Mouse (Mus musculus) intestine, embryonic 14.5 days (tissue): ENCODE data around the gene Ephb2. TPM values are rescaled to one million over a fixed set of nuclear protein-coding genes. Genes with fewer than 3 reads are reported as not detected.

Experiments used
- ATAC-seq: fragments of 200-750 bp; cut with Nextera tagmentation; replicated peaks from 2 replicates; pipeline ENCODE4 v1.8.0; 2017; ENCODE audit warnings: low read depth, moderate number of reproducible peaks, moderate TSS enrichment, moderate library complexity; ENCODE audit not compliant: low FRiP score, low TSS enrichment
- DNase-seq: peaks from one replicate; pipeline ENCODE4 v3.0.0-alpha.2; 2018; ENCODE audit warnings: low spot score
- H3K27ac ChIP-seq: fragments of 300-500 bp; sonication (generic); 2 replicates; pipeline ENCODE4 v1.5.1; 2014; ENCODE audit warnings: low read depth, mild to moderate bottlenecking, control low read depth
- H3K27me3 ChIP-seq: fragments of 300-500 bp; sonication (generic); replicated peaks from 2 replicates; pipeline ENCODE4 v1.6.1; 2014; ENCODE audit warnings: low read length, control low read depth; ENCODE audit not compliant: control insufficient read depth, insufficient read depth
- H3K36me3 ChIP-seq: fragments of 300-500 bp; sonication (generic); 2 replicates; pipeline ENCODE4 v1.6.1; 2014; ENCODE audit warnings: low read length, control low read depth; ENCODE audit not compliant: control insufficient read depth, insufficient read depth
- H3K4me1 ChIP-seq: fragments of 300-500 bp; sonication (generic); replicated peaks from 2 replicates; pipeline ENCODE4 v1.6.1; 2014; ENCODE audit warnings: low read length, control low read depth, mixed read lengths; ENCODE audit not compliant: control insufficient read depth, insufficient read depth
- H3K4me2 ChIP-seq: fragments of 300-500 bp; sonication (generic); 2 replicates; pipeline ENCODE4 v1.6.1; 2014; ENCODE audit warnings: low read length
- H3K4me3 ChIP-seq: fragments of 300-500 bp; sonication (generic); 2 replicates; pipeline ENCODE4 v1.5.1; 2014; ENCODE audit warnings: low read depth, low read length, control low read depth, mixed read lengths
- H3K9ac ChIP-seq: fragments of 300-500 bp; sonication (generic); 2 replicates; pipeline ENCODE4 v1.6.1; 2014; ENCODE audit warnings: mild to moderate bottlenecking, low read length
- H3K9me3 ChIP-seq: fragments of 300-500 bp; sonication (generic); 2 replicates; pipeline ENCODE4 v1.6.1; 2016; ENCODE audit warnings: low read length, control low read depth; ENCODE audit not compliant: control insufficient read depth
- WGBS: fragments of 180-500 bp; shearing (Covaris S2); extraction: QIAGEN DNeasy Blood & Tissue Kit; methylation state at CpG from one replicate; pipeline ENCODE4 v1.1.7; 2014; 5-methylcytosine and 5-hydroxymethylcytosine counted together
- polyA plus RNA-seq: library from polyadenylated mRNA; unstranded; fragments of >200 nt; fragmentation: Nextera tagmentation; extraction: Ambion mirVana; gene quantifications from 2 replicates; pipeline ENCODE4 v1.2.1, GENCODE M21; 2014

The Ephb2 gene
- polyA plus RNA-seq, 1 experiment from 2014 or later = 11.4 TPM

DNA sequence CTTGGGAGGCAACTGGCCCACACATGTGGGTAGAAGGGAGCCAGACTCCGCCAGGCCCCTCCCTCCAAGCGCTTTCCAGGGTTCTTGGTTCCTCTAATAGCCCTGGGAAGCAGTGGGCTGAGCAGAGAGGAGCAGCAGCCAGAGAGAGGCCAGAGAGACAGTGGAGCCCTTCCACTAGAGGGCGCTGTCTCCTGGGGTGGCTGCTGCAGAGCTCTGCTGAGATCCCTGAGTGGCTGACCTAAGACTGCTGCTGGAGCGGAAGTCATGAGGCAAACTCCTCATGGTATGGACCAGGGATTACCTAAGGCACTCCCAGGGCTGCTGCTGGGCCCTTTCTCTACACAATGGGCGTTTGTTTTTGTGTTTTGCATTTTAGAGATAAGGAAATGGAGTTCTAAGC is 20.4 kb downstream of the Ephb2 start:
- Histone ChIP-seq H3K9me3 (no peaks in the 10 kb centered on the region), H3K36me3 (no peaks in the 10 kb centered on the region), H3K27me3 (no peaks in the 10 kb centered on the region), H3K9ac (no peak overlapping the region), H3K27ac (no peak overlapping the region), H3K4me3 (no peak overlapping the region), H3K4me2 (no peak overlapping the region), H3K4me1 (peaks cover 16% of the 10 kb centered on the region)
- WGBS = 72% methylated on average over 5 of the region's 5 CpGs
- ATAC-seq (no peak), DNase-seq (no peak)

DNA sequence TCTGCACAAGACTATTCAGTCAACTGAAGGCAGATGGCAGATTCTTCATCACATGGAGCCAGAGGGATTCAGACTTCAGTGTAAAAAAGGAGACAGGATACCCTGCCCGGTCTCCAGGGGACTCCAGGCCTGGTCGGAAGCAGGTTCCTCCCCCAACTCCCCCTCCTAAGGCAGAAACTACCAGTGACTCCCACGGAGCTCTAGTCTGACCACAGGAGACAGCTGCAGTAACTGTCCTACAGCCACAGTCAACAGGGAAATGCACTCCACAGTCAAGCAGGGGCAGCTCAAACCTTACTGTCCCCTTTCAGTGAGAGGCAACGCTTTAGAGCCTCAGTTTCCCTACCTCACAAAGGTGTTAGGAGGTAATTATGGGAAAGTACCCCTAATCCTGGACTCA is 23.2 kb downstream of the Ephb2 start:
- WGBS = 63% methylated on average over 4 of the region's 4 CpGs
- Histone ChIP-seq H3K4me1 (peaks cover 20% of the 10 kb centered on the region), H3K4me3 (no peak overlapping the region), H3K9ac (no peak overlapping the region), H3K9me3 (no peaks in the 10 kb centered on the region), H3K4me2 (no peak overlapping the region), H3K27ac (no peak overlapping the region), H3K36me3 (no peaks in the 10 kb centered on the region), H3K27me3 (no peaks in the 10 kb centered on the region)
- no peak for DNase-seq
- ATAC-seq = no peak

DNA sequence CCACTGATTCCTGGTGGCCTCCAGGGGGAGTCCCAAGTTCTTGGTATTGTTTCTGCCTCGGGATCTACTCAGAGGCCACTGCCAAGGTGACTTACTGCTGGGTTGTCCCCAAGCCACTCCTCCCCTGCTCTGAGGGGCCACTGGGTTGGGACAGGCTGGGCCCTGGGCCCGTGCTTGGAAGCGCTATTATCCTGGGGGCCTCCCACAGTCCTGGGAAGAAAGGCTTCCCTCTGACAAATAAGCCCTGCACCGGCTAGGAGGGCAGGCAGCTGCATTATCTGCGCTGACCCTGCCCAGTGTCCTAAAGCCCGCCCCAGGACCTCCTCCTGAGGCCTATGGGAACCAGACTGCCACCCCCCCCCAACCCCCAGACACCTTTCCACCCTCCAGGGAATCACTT is 24.2 kb downstream of the Ephb2 start:
- H3K9me3 ChIP-seq = no peaks in the 10 kb centered on the region
- H3K9ac ChIP-seq = no peak overlapping the region
- no peak overlapping the region for H3K27ac ChIP-seq
- no peak for ATAC-seq
- H3K4me3 ChIP-seq = no peak overlapping the region
- WGBS = 43% methylated on average over 6 of the region's 6 CpGs
- peaks cover 21% of the 10 kb centered on the region for H3K4me1 ChIP-seq
- no peaks in the 10 kb centered on the region for H3K36me3 ChIP-seq
- DNase-seq = no peak
- no peak overlapping the region for H3K4me2 ChIP-seq
- no peaks in the 10 kb centered on the region for H3K27me3 ChIP-seq

DNA sequence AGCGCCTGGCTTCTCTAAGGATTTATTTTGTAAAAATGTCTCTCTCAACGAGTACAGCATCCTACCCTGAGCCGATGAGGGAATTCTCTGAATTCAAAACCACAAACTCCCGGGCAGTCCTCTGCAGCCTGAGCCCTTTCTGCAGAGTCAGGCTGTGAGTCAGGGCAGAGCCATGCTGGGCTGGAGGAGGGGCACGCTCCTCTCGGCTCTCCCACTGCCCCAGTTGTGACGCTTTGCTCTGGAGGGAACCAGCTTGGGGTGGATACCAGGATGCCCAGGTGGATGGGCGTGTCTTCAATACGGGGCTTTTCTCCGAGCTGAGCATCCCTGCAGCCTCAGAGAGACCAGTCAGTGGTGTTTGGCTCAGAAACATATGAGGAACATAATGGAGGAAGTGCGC is 27.3 kb downstream of the Ephb2 start:
- DNase-seq (no peak), ATAC-seq (no peak)
- Histone ChIP-seq H3K27me3 (no peaks in the 10 kb centered on the region), H3K36me3 (no peaks in the 10 kb centered on the region), H3K9me3 (no peaks in the 10 kb centered on the region), H3K4me3 (no peak overlapping the region), H3K27ac (no peak overlapping the region), H3K9ac (no peak overlapping the region), H3K4me1 (peaks cover 25% of the 10 kb centered on the region), H3K4me2 (no peak overlapping the region)
- WGBS = 26% methylated on average over 11 of the region's 11 CpGs

DNA sequence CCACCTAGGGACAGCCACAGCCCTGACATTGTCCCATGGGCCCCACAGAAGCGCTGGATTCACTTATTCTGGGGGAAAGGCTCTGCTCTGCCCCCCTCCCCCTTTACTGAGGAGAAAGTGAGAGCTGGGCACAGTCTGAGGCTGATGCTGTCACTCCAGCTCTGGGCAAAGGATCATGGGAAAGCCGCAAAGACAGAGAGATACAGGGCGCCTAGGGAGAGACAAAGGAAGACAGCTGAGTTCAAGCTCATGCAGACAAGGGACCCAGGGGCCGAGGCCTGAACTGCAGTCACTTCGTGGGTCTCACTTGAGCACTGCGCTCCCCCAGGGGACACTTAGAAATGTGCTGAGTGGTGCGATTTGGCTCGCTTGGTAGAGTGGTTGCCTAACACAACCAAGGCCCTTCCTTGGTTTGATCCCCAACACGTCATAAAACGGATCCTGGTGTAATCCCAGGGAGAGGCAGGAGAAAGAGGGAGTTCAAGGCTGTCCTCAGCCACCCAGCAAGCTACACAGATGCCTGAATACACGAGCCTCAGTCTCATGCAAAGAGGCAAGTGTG is 28.3 kb downstream of the Ephb2 start:
- H3K4me2 ChIP-seq = no peak overlapping the region
- 70% methylated on average over 11 of the region's 11 CpGs for WGBS
- no peak overlapping the region for H3K27ac ChIP-seq
- H3K27me3 ChIP-seq = no peaks in the 10 kb centered on the region
- H3K4me3 ChIP-seq = no peak overlapping the region
- H3K9ac ChIP-seq = no peak overlapping the region
- ATAC-seq (no peak), DNase-seq (no peak)
- peaks cover 27% of the 10 kb centered on the region for H3K4me1 ChIP-seq
- H3K36me3 ChIP-seq = no peaks in the 10 kb centered on the region
- no peaks in the 10 kb centered on the region for H3K9me3 ChIP-seq

DNA sequence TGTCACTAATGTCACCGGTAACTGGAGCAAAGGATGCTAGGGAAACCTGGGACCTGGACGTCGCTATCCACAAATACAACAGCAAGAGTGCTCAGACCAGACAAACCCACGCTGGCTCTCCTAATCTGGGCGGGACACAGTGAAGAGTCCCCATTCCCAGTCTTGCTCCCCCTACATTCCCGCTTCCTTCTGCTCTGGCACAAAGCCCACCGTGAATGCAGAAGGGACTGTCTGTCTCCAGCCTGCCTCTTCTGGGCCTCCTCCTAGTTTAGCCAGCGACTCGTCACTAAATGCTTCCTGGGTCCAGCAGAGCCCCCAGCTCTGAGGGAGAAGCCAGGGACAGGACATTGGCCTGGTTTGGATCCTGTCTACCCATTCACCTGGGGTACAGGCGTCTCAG is 29.5 kb downstream of the Ephb2 start:
- ATAC-seq (no peak), DNase-seq (no peak)
- Histone ChIP-seq H3K27ac (no peak overlapping the region), H3K9ac (no peak overlapping the region), H3K4me3 (no peak overlapping the region), H3K36me3 (no peaks in the 10 kb centered on the region), H3K4me2 (no peak overlapping the region), H3K4me1 (peaks cover 33% of the 10 kb centered on the region), H3K27me3 (no peaks in the 10 kb centered on the region), H3K9me3 (no peaks in the 10 kb centered on the region)
- 50% methylated on average over 10 of the region's 10 CpGs for WGBS

DNA sequence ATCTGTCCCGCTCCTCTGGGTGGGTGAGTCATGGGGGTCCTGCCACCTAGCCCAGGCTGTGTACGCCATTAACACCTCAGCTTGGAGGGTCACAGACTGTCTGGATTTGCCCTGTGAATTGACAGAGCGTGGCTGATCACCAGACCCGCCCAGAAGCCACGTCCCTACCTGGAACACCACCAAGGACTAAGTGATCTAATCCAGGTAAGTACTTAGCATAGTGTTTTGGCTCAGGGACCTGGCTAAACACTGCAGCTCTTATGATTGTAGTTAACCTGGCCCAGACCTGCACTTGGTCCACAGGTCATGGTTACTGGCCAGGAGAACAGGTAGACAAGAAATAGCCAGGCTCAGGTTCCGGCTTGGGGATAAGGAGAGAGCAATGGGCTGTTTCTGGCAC is 31.4 kb downstream of the Ephb2 start:
- H3K4me3 ChIP-seq = no peak overlapping the region
- H3K27ac ChIP-seq = no peak overlapping the region
- H3K4me2 ChIP-seq = no peak overlapping the region
- DNase-seq (no peak), ATAC-seq (no peak)
- H3K4me1 ChIP-seq = peaks cover 49% of the 10 kb centered on the region
- H3K36me3 ChIP-seq = no peaks in the 10 kb centered on the region
- no peaks in the 10 kb centered on the region for H3K9me3 ChIP-seq
- H3K9ac ChIP-seq = no peak overlapping the region
- H3K27me3 ChIP-seq = no peaks in the 10 kb centered on the region
- WGBS = 92% methylated on average over 6 of the region's 6 CpGs

DNA sequence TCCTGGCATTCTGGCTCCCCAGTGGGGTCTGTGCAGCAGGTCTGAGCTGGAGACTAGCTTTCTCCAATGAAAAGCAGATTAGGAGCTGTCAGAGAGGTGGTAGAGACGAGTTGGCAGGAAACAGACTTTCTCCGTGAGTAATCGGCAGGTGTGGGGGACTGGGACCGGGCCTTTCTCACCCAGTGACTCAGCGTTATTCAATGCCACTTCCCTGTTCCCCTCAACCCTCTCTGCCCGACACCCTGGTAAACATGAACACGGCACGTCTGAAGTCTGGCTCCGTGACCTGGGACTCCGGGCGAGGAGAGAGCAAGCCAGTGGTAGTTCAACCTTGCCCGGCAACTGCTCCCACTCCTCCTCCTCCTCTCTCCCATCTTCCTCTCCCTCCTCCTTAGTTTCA is 33.3 kb downstream of the Ephb2 start:
- Histone ChIP-seq H3K4me2 (no peak overlapping the region), H3K9me3 (no peaks in the 10 kb centered on the region), H3K4me1 (peaks cover 49% of the 10 kb centered on the region), H3K27ac (0 out of 2 replicates have a peak overlapping the region, but pooled peaks have one; percentile 23), H3K36me3 (no peaks in the 10 kb centered on the region), H3K4me3 (no peak overlapping the region), H3K9ac (no peak overlapping the region), H3K27me3 (no peaks in the 10 kb centered on the region)
- DNase-seq = no peak
- no peak for ATAC-seq
- WGBS = 44% methylated on average over 12 of the region's 12 CpGs

DNA sequence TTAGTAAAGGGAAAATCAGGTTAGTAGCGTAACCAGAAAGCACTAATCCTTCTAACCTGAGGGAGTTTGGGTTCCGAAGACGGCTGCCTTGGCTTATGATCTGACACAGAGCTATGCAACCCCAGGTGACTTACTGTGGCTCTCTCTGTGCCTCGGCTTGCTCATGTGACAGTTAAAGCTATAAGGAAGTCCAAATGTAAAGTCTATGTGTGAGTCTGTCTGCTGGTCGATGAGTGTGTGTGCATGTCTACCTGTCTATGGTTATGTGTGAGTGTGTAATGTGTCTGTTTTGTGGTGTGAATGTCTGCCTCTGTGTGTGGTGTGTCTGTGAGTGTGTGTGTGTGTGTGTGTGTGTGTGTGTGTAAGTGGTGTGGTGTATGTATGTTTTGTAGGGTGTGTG is 33.8 kb downstream of the Ephb2 start:
- no peak overlapping the region for H3K4me2 ChIP-seq
- no peaks in the 10 kb centered on the region for H3K36me3 ChIP-seq
- H3K4me3 ChIP-seq = no peak overlapping the region
- DNase-seq (no peak), ATAC-seq (no peak)
- H3K27me3 ChIP-seq = no peaks in the 10 kb centered on the region
- no peaks in the 10 kb centered on the region for H3K9me3 ChIP-seq
- no peak overlapping the region for H3K27ac ChIP-seq
- no peak overlapping the region for H3K9ac ChIP-seq
- H3K4me1 ChIP-seq = peaks cover 48% of the 10 kb centered on the region
- 82% methylated on average over 5 of the region's 5 CpGs for WGBS
